Mouse (Mus musculus) ES-Bruce4 (cell line): ENCODE measurements around the gene Smoc1. TPM values are rescaled to one million over a fixed set of nuclear protein-coding genes. Genes with fewer than 3 reads are reported as not detected.

Experiments used
- H3K27ac ChIP-seq: 2 replicates; pipeline ENCODE4 v1.5.1; 2012; ENCODE audit warnings: low read length, inconsistent platforms; ENCODE audit not compliant: insufficient read depth
- H3K27me3 ChIP-seq: 2 replicates; pipeline ENCODE4 v1.6.1; 2012; ENCODE audit warnings: mild to moderate bottlenecking, low read length, inconsistent platforms; ENCODE audit not compliant: control insufficient read depth, poor library complexity, insufficient read depth, severe bottlenecking
- H3K36me3 ChIP-seq: 2 replicates; pipeline ENCODE4 v1.6.1; 2012; ENCODE audit warnings: inconsistent platforms, mild to moderate bottlenecking, low read length, moderate library complexity; ENCODE audit not compliant: control insufficient read depth, poor library complexity, insufficient read depth, severe bottlenecking
- H3K4me1 ChIP-seq: one replicate; pipeline ENCODE4 v1.8.1; 2011; ENCODE audit warnings: low read length; ENCODE audit not compliant: control insufficient read depth, insufficient read depth
- H3K4me3 ChIP-seq: 2 replicates; pipeline ENCODE4 v1.5.1; 2011; ENCODE audit warnings: low read depth, mild to moderate bottlenecking, low read length
- H3K9ac ChIP-seq: 2 replicates; pipeline ENCODE4 v1.6.1; 2012; ENCODE audit warnings: low read depth, mild to moderate bottlenecking, inconsistent platforms; ENCODE audit not compliant: poor library complexity, severe bottlenecking
- H3K9me3 ChIP-seq: replicated peaks from 2 replicates; pipeline ENCODE4 v1.6.1; 2012; ENCODE audit warnings: mild to moderate bottlenecking, low read length, inconsistent platforms; ENCODE audit not compliant: control insufficient read depth, poor library complexity, insufficient read depth, severe bottlenecking
- CTCF ChIP-seq: IDR thresholded peaks from one replicate; pipeline ENCODE4 v1.8.1; 2011; ENCODE audit warnings: low read depth, low read length
- EP300 ChIP-seq: IDR thresholded peaks from 2 replicates; pipeline ENCODE4 v1.6.1; 2011; ENCODE audit warnings: low read depth, low read length; ENCODE audit not compliant: insufficient read depth
- POLR2A ChIP-seq: IDR thresholded peaks from one replicate; pipeline ENCODE4 v1.8.1; 2011; ENCODE audit warnings: low read length; ENCODE audit not compliant: insufficient read depth
- polyA plus RNA-seq: library from polyadenylated mRNA; stranded (reverse); fragments of >200 nt; gene quantifications from 2 replicates; pipeline ENCODE4 v1.2.4, GENCODE M21; 2011; ENCODE audit warnings: low read depth; ENCODE audit not compliant: missing spikeins, insufficient read depth, insufficient read length

The Smoc1 gene
- polyA plus RNA-seq, 1 experiment, result 6.7 TPM

DNA sequence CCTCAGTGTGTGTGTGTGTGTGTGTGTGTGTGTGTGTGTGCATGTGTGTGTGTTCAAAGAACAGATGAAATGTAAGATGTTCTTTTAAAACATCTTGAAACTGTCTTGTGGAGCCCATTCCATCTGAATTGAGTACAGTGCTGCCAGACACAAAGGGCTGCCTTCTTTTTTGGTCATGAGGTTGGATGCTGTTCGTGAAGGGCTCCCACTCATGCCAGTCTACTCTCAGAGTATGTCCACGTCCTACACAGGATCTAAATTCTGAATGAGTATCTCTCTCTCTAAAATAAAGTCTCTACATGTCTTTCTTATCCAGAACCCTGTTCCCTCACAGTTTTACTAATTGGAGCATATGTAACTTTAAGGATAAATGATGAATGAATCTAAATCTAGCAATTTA, 182.0 kb downstream of the Smoc1 start:
- no peak for TF ChIP-seq CTCF
- no peak for TF ChIP-seq EP300
- TF ChIP-seq POLR2A, result no peak
- no peaks in the 10 kb centered on the region for H3K36me3 ChIP-seq
- H3K9ac ChIP-seq, result no peak overlapping the region
- no peaks in the 10 kb centered on the region for H3K27me3 ChIP-seq
- no peaks in the 10 kb centered on the region for H3K4me1 ChIP-seq
- no peak overlapping the region for H3K27ac ChIP-seq
- H3K9me3 ChIP-seq, result no peaks in the 10 kb centered on the region
- no peak overlapping the region for H3K4me3 ChIP-seq

GRCm38 (mm10) chr12:81219339-81219738, 192.7 kb downstream of the Smoc1 start:
- no peaks in the 10 kb centered on the region for H3K27me3 ChIP-seq
- no peaks in the 10 kb centered on the region for H3K9me3 ChIP-seq
- no peak for TF ChIP-seq CTCF
- TF ChIP-seq EP300, result no peak
- no peak for TF ChIP-seq POLR2A
- H3K4me3 ChIP-seq, result no peak overlapping the region
- no peak overlapping the region for H3K9ac ChIP-seq
- no peaks in the 10 kb centered on the region for H3K4me1 ChIP-seq
- no peak overlapping the region for H3K27ac ChIP-seq
- H3K36me3 ChIP-seq, result no peaks in the 10 kb centered on the region

DNA sequence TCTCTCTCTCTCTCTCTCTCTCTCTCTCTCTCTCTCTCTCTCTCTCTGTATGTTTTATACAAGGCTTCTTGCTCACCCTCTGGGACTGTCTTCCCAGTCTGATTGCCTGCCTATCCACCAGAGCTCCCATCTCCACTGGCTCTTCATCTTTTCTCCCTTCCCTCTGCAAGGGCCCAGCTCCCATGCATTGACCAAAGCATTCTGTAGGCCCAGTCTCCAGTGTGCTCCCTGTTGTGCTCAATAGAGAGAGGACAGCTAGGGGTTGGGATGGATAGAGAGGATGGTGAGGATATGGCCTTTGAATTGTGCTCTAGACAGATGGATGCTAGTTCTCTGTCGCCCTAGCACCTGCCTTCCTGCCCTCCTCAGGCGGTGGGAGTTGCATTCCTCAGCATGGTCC, 196.7 kb downstream of the Smoc1 start:
- H3K4me3 ChIP-seq, result no peak overlapping the region
- no peaks in the 10 kb centered on the region for H3K36me3 ChIP-seq
- no peak overlapping the region for H3K27ac ChIP-seq
- TF ChIP-seq CTCF, result no peak
- TF ChIP-seq EP300, result no peak
- no peak for TF ChIP-seq POLR2A
- H3K27me3 ChIP-seq, result no peaks in the 10 kb centered on the region
- no peak overlapping the region for H3K9ac ChIP-seq
- H3K4me1 ChIP-seq, result no peaks in the 10 kb centered on the region
- H3K9me3 ChIP-seq, result no peaks in the 10 kb centered on the region

- Histone ChIP-seq H3K27ac (no peak overlapping the region), H3K27me3 (no peaks in the 10 kb centered on the region), H3K9me3 (no peaks in the 10 kb centered on the region), H3K4me1 (no peaks in the 10 kb centered on the region), H3K9ac (no peak overlapping the region), H3K36me3 (no peaks in the 10 kb centered on the region), H3K4me3 (no peak overlapping the region)
- TF ChIP-seq CTCF, result no peak
- no peak for TF ChIP-seq POLR2A
- no peak for TF ChIP-seq EP300
Measured at GRCm38 (mm10) chr12:81224843-81225242, 198.2 kb downstream of the Smoc1 start.

GRCm38 (mm10) chr12:81225966-81226577, 199.5 kb downstream of the Smoc1 start:
- no peaks in the 10 kb centered on the region for H3K36me3 ChIP-seq
- H3K4me3 ChIP-seq, result no peak overlapping the region
- no peak overlapping the region for H3K27ac ChIP-seq
- no peak overlapping the region for H3K9ac ChIP-seq
- H3K9me3 ChIP-seq, result no peaks in the 10 kb centered on the region
- TF ChIP-seq POLR2A (no peak), EP300 (no peak), CTCF (no peak)
- H3K27me3 ChIP-seq, result no peaks in the 10 kb centered on the region
- no peaks in the 10 kb centered on the region for H3K4me1 ChIP-seq

- TF ChIP-seq CTCF (no peak), EP300 (no peak), POLR2A (no peak)
- Histone ChIP-seq H3K36me3 (no peaks in the 10 kb centered on the region), H3K27ac (no peak overlapping the region)
Measured at GRCm38 (mm10) chr12:81226590-81226989, 200.0 kb downstream of the Smoc1 start.

More at GRCm38 (mm10) chr12:81226590-81226989, 200.0 kb downstream of the Smoc1 start:
- H3K4me3 ChIP-seq, result no peak overlapping the region
- no peak overlapping the region for H3K9ac ChIP-seq
- no peaks in the 10 kb centered on the region for H3K27me3 ChIP-seq
- no peaks in the 10 kb centered on the region for H3K9me3 ChIP-seq
- H3K4me1 ChIP-seq, result no peaks in the 10 kb centered on the region
